Mouse (Mus musculus) ES-E14 (cell line): ENCODE data around the gene Myo1g.

Experiments used
- CHD2 ChIP-seq: IDR thresholded peaks from 2 replicates; pipeline ENCODE4 v1.6.1; 2014; ENCODE audit warnings: mild to moderate bottlenecking, low read depth, low read length, inconsistent platforms
- HCFC1 ChIP-seq: IDR thresholded peaks from 2 replicates; pipeline ENCODE4 v1.6.1; 2012; ENCODE audit warnings: low read length, inconsistent platforms, borderline replicate concordance; ENCODE audit not compliant: insufficient read depth
- ZNF384 ChIP-seq: IDR thresholded peaks from 2 replicates; pipeline ENCODE4 v1.6.1; 2012; ENCODE audit warnings: low read depth, low read length, inconsistent platforms

DNA sequence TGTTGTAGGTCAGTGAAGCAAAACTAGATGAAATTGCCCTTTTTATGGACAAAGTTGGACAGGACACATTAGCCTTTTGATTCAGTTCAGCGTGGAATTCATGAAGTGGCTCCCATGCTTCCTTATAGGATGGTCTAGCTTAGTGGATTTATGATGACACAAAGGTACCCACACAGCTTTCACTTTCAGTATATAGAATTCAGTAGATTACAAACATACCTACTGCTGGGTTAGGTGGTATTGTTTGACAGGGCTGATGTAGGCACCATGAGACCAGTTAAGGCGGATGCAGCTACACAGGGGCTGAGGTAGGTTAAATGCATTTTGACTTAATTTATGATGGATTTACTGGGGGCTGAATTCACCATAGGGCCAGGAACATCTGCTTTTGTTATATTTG is 39.2 kb upstream of the Myo1g start:
- TF ChIP-seq CHD2 (no peak), ZNF384 (no peak), HCFC1 (no peak)
